Mouse (Mus musculus): ENCODE results near the gene Spop.

- TF ChIP-seq POLR2A (IDR thresholded peaks at IDR 0.05; ENCODE audit: borderline replicate concordance, low read depth, low read length) (no peak), CTCF (IDR thresholded peaks at IDR 0.05; ENCODE audit: low read depth, low read length) (no peak)
Measured at GRCm38 (mm10) chr11:95411453-95412013, 2.3 kb upstream of the Spop start.

Measured in bone marrow macrophage, adult 2 months (primary cell).